Mouse (Mus musculus) MEL (cell line): ENCODE data around the gene Mettl13. TPM values are rescaled to one million over a fixed set of nuclear protein-coding genes. Genes with fewer than 3 reads are reported as not detected.

Source experiments
- DNase-seq: peaks from one replicate; pipeline ENCODE4 v3.0.0; 2011; ENCODE audit warnings: low read depth, low spot score
- H3K27ac ChIP-seq: 2 replicates; pipeline ENCODE4 v1.5.1; 2012; ENCODE audit warnings: low read depth, mild to moderate bottlenecking, control low read depth, low read length, moderate library complexity; ENCODE audit not compliant: control insufficient read depth
- H3K27me3 ChIP-seq, 2 experiments: fragments of 150-350 bp in 1 of 2; sonication (generic) in 1 of 2; 2 replicates each; pipeline ENCODE4 v1.6.1; 2012; ENCODE audit warnings: low read length in 2 of 2, mild to moderate bottlenecking in 2 of 2, improper control_type of control experiment in 1 of 2, moderate library complexity in 1 of 2; ENCODE audit not compliant: insufficient read depth in 2 of 2, control insufficient read depth in 1 of 2
- H3K36me3 ChIP-seq, 2 experiments: 2 replicates each; pipeline ENCODE4 v1.6.1; 2012 to 2014; ENCODE audit warnings: low read length in 2 of 2, improper control_type of control experiment in 1 of 2, inconsistent platforms in 1 of 2, mild to moderate bottlenecking in 1 of 2; ENCODE audit not compliant: insufficient read depth in 2 of 2, control insufficient read depth in 1 of 2
- H3K4me1 ChIP-seq, 2 experiments: fragments of 150-350 bp in 1 of 2; sonication (generic) in 1 of 2; 2 replicates each; pipeline ENCODE4 v1.6.1; 2012; ENCODE audit warnings: low read length in 2 of 2, improper control_type of control experiment in 1 of 2, mild to moderate bottlenecking in 1 of 2; ENCODE audit not compliant: insufficient read depth in 2 of 2, control insufficient read depth in 1 of 2
- H3K4me3 ChIP-seq, 2 experiments: fragments of 150-350 bp in 1 of 2; sonication (generic) in 1 of 2; 2 replicates each; pipeline ENCODE4 v1.5.1; 2012; ENCODE audit warnings: low read depth in 2 of 2, low read length in 2 of 2, mild to moderate bottlenecking in 2 of 2, moderate library complexity in 2 of 2, control low read depth in 1 of 2, improper control_type of control experiment in 1 of 2; ENCODE audit not compliant: control insufficient read depth in 1 of 2, insufficient read depth in 1 of 2
- H3K79me2 ChIP-seq: 2 replicates; pipeline ENCODE4 v1.6.1; 2012; ENCODE audit warnings: mild to moderate bottlenecking, low read length, moderate library complexity; ENCODE audit not compliant: control insufficient read depth, poor library complexity, insufficient read depth
- H3K9ac ChIP-seq: 2 replicates; pipeline ENCODE4 v1.6.1; 2012; ENCODE audit warnings: low read depth, mild to moderate bottlenecking, control low read depth, low read length, moderate library complexity; ENCODE audit not compliant: control insufficient read depth, poor library complexity, severe bottlenecking
- H3K9me3 ChIP-seq: fragments of 150-350 bp; sonication (generic); replicated peaks from 2 replicates; pipeline ENCODE4 v1.6.1; 2012; ENCODE audit warnings: mild to moderate bottlenecking, low read length, improper control_type of control experiment, moderate library complexity; ENCODE audit not compliant: insufficient read depth
- CTCF ChIP-seq, 3 experiments: IDR thresholded peaks in 2 of 3; conservative IDR thresholded peaks in 1 of 3; 2 replicates each; pipeline ENCODE4 v1.5.1; 2011 to 2012; ENCODE audit warnings: low read length in 3 of 3, low read depth in 2 of 3, mild to moderate bottlenecking in 2 of 3, improper control_type of control experiment in 1 of 3, inconsistent platforms in 1 of 3, mixed read lengths in 1 of 3, moderate library complexity in 1 of 3; ENCODE audit not compliant: control insufficient read depth in 1 of 3, insufficient read depth in 1 of 3, poor library complexity in 1 of 3, severe bottlenecking in 1 of 3
- EP300 ChIP-seq, 2 experiments: IDR thresholded peaks; 2 replicates each; pipeline ENCODE4 v1.6.1; 2011; ENCODE audit warnings: improper control_type of control experiment in 2 of 2, low read length in 2 of 2, low read depth in 1 of 2, mild to moderate bottlenecking in 1 of 2
- HCFC1 ChIP-seq: IDR thresholded peaks from 2 replicates; pipeline ENCODE4 v1.6.1; 2012; ENCODE audit warnings: low read depth, mild to moderate bottlenecking, inconsistent platforms, low read length, improper control_type of control experiment, moderate library complexity
- MAFK ChIP-seq: IDR thresholded peaks from 2 replicates; pipeline ENCODE4 v1.6.1; 2011; ENCODE audit warnings: low read depth, mild to moderate bottlenecking, low read length, improper control_type of control experiment, borderline replicate concordance
- MYC ChIP-seq: IDR thresholded peaks from 2 replicates; pipeline ENCODE4 v1.6.1; 2011; ENCODE audit warnings: low read depth, mild to moderate bottlenecking, low read length, improper control_type of control experiment, moderate library complexity
- POLR2AphosphoS5 ChIP-seq: IDR thresholded peaks from 2 replicates; pipeline ENCODE4 v1.6.1; 2012; ENCODE audit warnings: low read depth, borderline replicate concordance, mild to moderate bottlenecking, inconsistent platforms, low read length, moderate library complexity, mixed read lengths
- RAD21 ChIP-seq: IDR thresholded peaks from 2 replicates; pipeline ENCODE4 v1.6.1; 2011; ENCODE audit warnings: mild to moderate bottlenecking, low read depth, low read length, improper control_type of control experiment
- SIN3A ChIP-seq: IDR thresholded peaks from 2 replicates; pipeline ENCODE4 v1.6.1; 2012; ENCODE audit warnings: low read length, improper control_type of control experiment, inconsistent platforms
- SMC3 ChIP-seq: IDR thresholded peaks from 2 replicates; pipeline ENCODE4 v1.6.1; 2011; ENCODE audit warnings: low read depth, low read length, improper control_type of control experiment
- USF1 ChIP-seq: IDR thresholded peaks from 2 replicates; pipeline ENCODE4 v1.6.1; 2014; ENCODE audit warnings: low read depth, mild to moderate bottlenecking, inconsistent platforms, low read length, improper control_type of control experiment, moderate library complexity
- ZC3H11A ChIP-seq: IDR thresholded peaks from 2 replicates; pipeline ENCODE4 v1.6.1; 2012; ENCODE audit warnings: low read depth, mild to moderate bottlenecking, inconsistent platforms, low read length, improper control_type of control experiment
- ZNF384 ChIP-seq: IDR thresholded peaks from 2 replicates; pipeline ENCODE4 v1.6.1; 2012; ENCODE audit warnings: low read depth, mild to moderate bottlenecking, inconsistent platforms, low read length, improper control_type of control experiment
- polyA plus RNA-seq, 2 experiments: library from polyadenylated mRNA; stranded (reverse) in 1 of 2; unstranded in 1 of 2; fragments of >175 nt in 1 of 2; fragments of >200 nt in 1 of 2; gene quantifications; 2 replicates each; pipeline versions ENCODE4 v1.2.1 to v1.2.4; 2012; ENCODE audit warnings: low replicate concordance in 2 of 2, low read depth in 1 of 2; ENCODE audit not compliant: insufficient read length in 2 of 2, insufficient read depth in 1 of 2, missing spikeins in 1 of 2
- total RNA-seq: library from RNA; depleted of rRNA; stranded (reverse); fragments of 300-350 nt; gene quantifications from 2 replicates; pipeline ENCODE4 v1.2.3, GENCODE M21; 2012

Mettl13 gene
- total and polyA plus RNA-seq, 3 experiments = 29.1 to 60.1 TPM; not detected in 1

- no peak overlapping the region for H3K27ac ChIP-seq
- no peaks in the 10 kb centered on the region for H3K79me2 ChIP-seq
- no peak for TF ChIP-seq MAFK
- H3K27me3 ChIP-seq = no peaks in the 10 kb centered on the region
- DNase-seq = no peak
- no peaks in the 10 kb centered on the region for H3K4me1 ChIP-seq
- no peak overlapping the region for H3K4me3 ChIP-seq
- no peak overlapping the region for H3K9ac ChIP-seq
- no peaks in the 10 kb centered on the region for H3K9me3 ChIP-seq
- H3K36me3 ChIP-seq = peaks cover 0 to 3% of the 10 kb centered on the region in 2 experiments; a peak in 2 of 4 replicates
Observed at GRCm38 (mm10) chr1:162532330-162532729, 16.0 kb downstream of the Mettl13 start.

- Histone ChIP-seq H3K9ac (no peak overlapping the region), H3K27ac (no peak overlapping the region), H3K4me1 (no peaks in the 10 kb centered on the region), H3K4me3 (no peak overlapping the region), H3K79me2 (no peaks in the 10 kb centered on the region), H3K27me3 (no peaks in the 10 kb centered on the region), H3K9me3 (no peaks in the 10 kb centered on the region), H3K36me3 (peaks cover 0 to under 1% of the 10 kb centered on the region in 2 experiments; a peak in 2 of 4 replicates)
- DNase-seq = peak; percentile 23
- TF ChIP-seq HCFC1 (no peak), CTCF (IDR thresholded peaks at IDR 0.05 in 2 of 3, conservative IDR thresholded peaks at IDR 0.05 in 1 of 3; ENCODE audit: control insufficient read depth in 1 of 3, insufficient read depth in 1 of 3, low read depth in 2 of 3, low read length in 3 of 3, poor library complexity in 1 of 3, severe bottlenecking in 1 of 3) (peak; percentile 32 to 51 (median 39); a peak in 4 of 6 replicates), USF1 (no peak), RAD21 (peak; percentile 45), SMC3 (peak; percentile 42), ZC3H11A (peak; percentile 34)
Observed at GRCm38 (mm10) chr1:162531584-162531983, 16.8 kb downstream of the Mettl13 start.

GRCm38 (mm10) chr1:162530666-162531065 is 17.7 kb downstream of the Mettl13 start:
- no peaks in the 10 kb centered on the region for H3K27me3 ChIP-seq
- no peak overlapping the region for H3K9ac ChIP-seq
- H3K9me3 ChIP-seq = no peaks in the 10 kb centered on the region
- no peaks in the 10 kb centered on the region for H3K79me2 ChIP-seq
- no peaks in the 10 kb centered on the region for H3K36me3 ChIP-seq
- no peak overlapping the region for H3K27ac ChIP-seq
- H3K4me1 ChIP-seq = no peaks in the 10 kb centered on the region
- H3K4me3 ChIP-seq = no peak overlapping the region
- TF ChIP-seq MYC (no peak), ZNF384 (no peak), CTCF (IDR thresholded peaks at IDR 0.05 in 2 of 3, conservative IDR thresholded peaks at IDR 0.05 in 1 of 3; ENCODE audit: control insufficient read depth in 1 of 3, insufficient read depth in 1 of 3, low read depth in 2 of 3, low read length in 3 of 3, poor library complexity in 1 of 3, severe bottlenecking in 1 of 3) (no peak), POLR2AphosphoS5 (no peak), EP300 (IDR thresholded peaks at IDR 0.05; ENCODE audit: low read depth in 1 of 2, low read length in 2 of 2) (no peak), SMC3 (no peak), SIN3A (no peak)
- DNase-seq = no peak
